Mouse (Mus musculus) stomach, postnatal 0 days (tissue): ENCODE data around the gene Ankrd23. TPM values are rescaled to one million over a fixed set of nuclear protein-coding genes. Genes with fewer than 3 reads are reported as not detected.

Experiments used
- ATAC-seq: fragments of 200-750 bp; cut with Nextera tagmentation; 2 replicates; pipeline ENCODE4 v1.8.0; 2017; ENCODE audit not compliant: low FRiP score, low TSS enrichment
- DNase-seq: peaks from one replicate; pipeline ENCODE4 v3.0.0-alpha.2; 2016; ENCODE audit warnings: low spot score
- H3K27ac ChIP-seq: fragments of 300-500 bp; sonication (generic); replicated peaks from 2 replicates; pipeline ENCODE4 v1.5.1; 2014; ENCODE audit warnings: mild to moderate bottlenecking, control low read depth
- H3K27me3 ChIP-seq: fragments of 300-500 bp; sonication (generic); 2 replicates; pipeline ENCODE4 v1.6.1; 2014; ENCODE audit warnings: low read length; ENCODE audit not compliant: control insufficient read depth, insufficient read depth
- H3K36me3 ChIP-seq: fragments of 300-500 bp; sonication (generic); 2 replicates; pipeline ENCODE4 v1.6.1; 2014; ENCODE audit warnings: low read length, mixed read lengths; ENCODE audit not compliant: control insufficient read depth, insufficient read depth
- H3K4me1 ChIP-seq: fragments of 300-500 bp; sonication (generic); replicated peaks from 2 replicates; pipeline ENCODE4 v1.6.1; 2014; ENCODE audit warnings: antibody characterized with exemption; ENCODE audit not compliant: control insufficient read depth, insufficient read depth
- H3K4me2 ChIP-seq: fragments of 300-500 bp; sonication (generic); replicated peaks from 2 replicates; pipeline ENCODE4 v1.6.1; 2014; ENCODE audit warnings: low read depth, mild to moderate bottlenecking, control low read depth, moderate library complexity
- H3K4me3 ChIP-seq: fragments of 300-500 bp; sonication (generic); 2 replicates; pipeline ENCODE4 v1.5.1; 2014; ENCODE audit warnings: low read depth, low read length, control low read depth
- H3K9ac ChIP-seq: fragments of 300-500 bp; sonication (generic); 2 replicates; pipeline ENCODE4 v1.6.1; 2014; ENCODE audit warnings: mild to moderate bottlenecking, low read length, control low read depth, mixed read lengths
- H3K9me3 ChIP-seq: fragments of 300-500 bp; sonication (generic); 2 replicates; pipeline ENCODE4 v1.6.1; 2016; ENCODE audit warnings: low read length; ENCODE audit not compliant: control insufficient read depth
- CTCF ChIP-seq: IDR thresholded peaks from 2 replicates; pipeline ENCODE4 v1.5.1; 2016; ENCODE audit warnings: antibody characterized with exemption, low read depth, mild to moderate bottlenecking, moderate library complexity
- EP300 ChIP-seq: optimal IDR thresholded peaks from 2 replicates; pipeline ENCODE3; 2016; ENCODE audit warnings: antibody characterized with exemption
- WGBS: fragments of 180-500 bp; shearing (Covaris S2); extraction: QIAGEN DNeasy Blood & Tissue Kit; methylation state at CpG from one replicate; pipeline ENCODE4 v1.1.7; 2014; 5-methylcytosine and 5-hydroxymethylcytosine counted together
- polyA plus RNA-seq: library from polyadenylated mRNA; unstranded; fragments of >200 nt; fragmentation: Nextera tagmentation; extraction: Ambion mirVana; gene quantifications from 2 replicates; pipeline ENCODE4 v1.2.1, GENCODE M21; 2015

The Ankrd23 gene
- polyA plus RNA-seq, 1 experiment from 2014 or later, result 6.1 TPM

DNA sequence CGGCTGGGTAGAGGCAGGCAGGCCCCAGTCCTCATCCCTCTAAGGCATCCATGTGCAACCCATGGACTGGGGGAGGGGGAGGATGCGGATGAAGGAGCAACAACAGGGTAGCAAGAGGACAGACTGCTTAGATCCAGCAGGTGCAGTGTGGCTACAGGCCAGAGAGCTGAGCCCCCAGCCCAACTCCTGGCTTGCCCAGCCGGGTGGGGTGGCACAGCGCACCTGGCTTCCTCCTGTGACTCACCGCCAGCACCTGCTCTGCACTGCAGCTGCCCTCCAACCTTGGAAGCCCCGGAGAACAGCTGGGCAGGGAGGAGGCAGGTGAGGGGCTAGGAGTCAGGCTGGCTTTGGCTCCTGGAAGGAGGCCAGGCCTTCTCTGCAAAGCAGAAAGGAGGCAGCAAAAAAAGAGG is 43.3 kb upstream of the Ankrd23 start:
- 20% methylated on average over 6 of the region's 6 CpGs for WGBS
- Histone ChIP-seq H3K27ac (peak overlapping the region; percentile 91), H3K4me2 (peak overlapping the region; percentile 45), H3K4me1 (peaks cover 19% of the 10 kb centered on the region), H3K9ac (peak overlapping the region; percentile 52), H3K36me3 (no peaks in the 10 kb centered on the region), H3K4me3 (peak overlapping the region; percentile 18; the same call in 1 of the 2 replicates), H3K27me3 (no peaks in the 10 kb centered on the region), H3K9me3 (no peaks in the 10 kb centered on the region)
- ATAC-seq, result peak; percentile 76
- peak; percentile 70 for DNase-seq
- TF ChIP-seq CTCF, result no peak

DNA sequence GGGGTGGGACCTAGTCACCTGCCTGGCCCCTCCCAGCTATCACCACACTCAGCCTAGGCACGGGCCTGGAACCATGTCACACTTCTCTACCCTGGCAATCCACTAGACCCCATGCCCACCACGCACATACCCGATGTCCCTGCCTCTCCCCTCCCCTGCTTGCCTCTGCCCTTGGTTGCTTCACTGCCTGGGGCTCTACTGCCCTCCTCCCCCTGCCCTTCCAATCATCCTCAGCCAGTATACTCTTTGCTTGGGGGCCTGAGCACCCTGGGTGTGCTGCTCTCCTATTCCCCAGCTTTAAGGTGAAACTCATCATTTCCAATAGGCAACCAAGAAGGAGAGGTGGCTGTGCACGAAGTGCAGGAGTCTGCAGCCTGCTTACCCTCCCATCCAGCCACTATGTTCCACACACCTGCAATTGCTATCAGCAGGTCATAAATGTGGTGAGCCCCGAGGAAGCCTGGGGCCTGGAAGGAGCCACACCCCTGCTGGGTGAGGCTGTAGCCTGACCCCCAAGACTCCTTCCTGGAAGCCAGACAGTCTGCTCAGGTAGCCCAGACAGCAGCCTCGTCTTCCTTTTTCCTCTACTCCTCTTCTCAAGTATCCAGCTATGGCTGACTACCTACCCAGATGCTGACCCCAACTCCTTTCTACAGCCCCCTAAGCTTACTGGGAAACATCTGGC is 40.5 kb upstream of the Ankrd23 start:
- DNase-seq (peak; percentile 69), ATAC-seq (0 out of 2 replicates have a peak, but pooled peaks have one; percentile 30)
- no peak overlapping the region for H3K9ac ChIP-seq
- no peak overlapping the region for H3K27ac ChIP-seq
- H3K27me3 ChIP-seq, result no peaks in the 10 kb centered on the region
- H3K4me2 ChIP-seq, result no peak overlapping the region
- no peak overlapping the region for H3K4me3 ChIP-seq
- peaks cover 28% of the 10 kb centered on the region for H3K4me1 ChIP-seq
- H3K36me3 ChIP-seq, result no peaks in the 10 kb centered on the region
- no peak for TF ChIP-seq CTCF
- TF ChIP-seq EP300, result no peak
- H3K9me3 ChIP-seq, result no peaks in the 10 kb centered on the region
- 65% methylated on average over 6 of the region's 6 CpGs for WGBS

DNA sequence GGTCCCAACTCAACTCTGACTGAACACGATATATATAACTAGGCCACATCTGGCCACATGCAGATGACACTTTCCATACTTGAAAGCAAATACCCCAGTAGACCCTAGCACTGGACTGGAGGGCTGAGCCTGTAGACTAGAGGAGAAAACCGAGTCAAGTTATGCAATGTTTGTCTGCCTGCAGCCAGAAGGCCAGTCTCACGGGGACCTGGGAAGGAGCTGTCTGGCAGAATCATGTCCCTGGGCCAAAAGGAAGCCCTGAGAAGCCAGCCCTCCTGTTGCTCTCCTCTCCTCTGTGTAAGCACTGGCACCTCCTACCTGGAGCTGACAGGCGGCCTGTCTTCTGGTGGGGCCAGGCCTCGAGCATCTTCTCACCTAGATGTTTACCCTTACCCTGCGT is 38.7 kb upstream of the Ankrd23 start:
- H3K4me1 ChIP-seq, result peaks cover 24% of the 10 kb centered on the region
- 53% methylated on average over 6 of the region's 6 CpGs for WGBS
- DNase-seq, result no peak

DNA sequence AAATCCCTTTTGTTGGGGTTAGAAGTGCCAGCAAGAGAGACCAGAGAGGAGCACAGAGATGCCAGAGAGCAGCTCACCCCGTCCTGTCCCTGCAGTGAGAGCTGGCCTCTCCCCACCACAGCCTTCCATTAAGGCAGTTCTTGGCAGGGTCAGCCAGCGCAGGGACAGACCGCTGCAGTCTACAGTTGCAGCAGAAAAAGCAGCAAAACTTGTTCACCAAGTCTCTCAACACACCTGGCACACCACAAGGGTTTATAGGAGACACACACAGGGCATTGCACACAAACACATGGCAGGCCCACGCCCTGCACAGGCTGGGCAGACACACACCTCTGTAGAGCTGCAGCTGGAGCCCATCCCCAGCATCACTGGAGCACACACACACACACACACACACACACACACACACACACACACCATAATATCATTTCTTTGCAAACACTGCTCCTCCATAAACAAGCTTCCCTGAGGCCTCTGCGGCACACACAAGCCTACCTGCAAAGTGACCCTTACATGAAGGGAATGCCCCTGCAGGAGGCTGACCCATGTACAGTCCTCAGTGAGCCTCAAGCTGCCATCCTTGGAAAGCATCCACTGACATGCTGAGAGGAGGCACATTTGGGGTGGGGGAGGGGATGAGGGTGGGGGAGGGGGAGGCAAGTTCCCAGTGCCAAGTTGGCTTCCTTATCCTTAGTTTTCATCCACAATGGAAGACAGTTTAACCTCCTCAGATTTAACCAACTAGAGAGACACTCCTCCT is 37.7 kb upstream of the Ankrd23 start:
- Histone ChIP-seq H3K27ac (peak overlapping the region; percentile 66), H3K4me2 (no peak overlapping the region), H3K9me3 (no peaks in the 10 kb centered on the region), H3K9ac (no peak overlapping the region), H3K27me3 (no peaks in the 10 kb centered on the region), H3K4me3 (no peak overlapping the region), H3K4me1 (peaks cover 20% of the 10 kb centered on the region), H3K36me3 (no peaks in the 10 kb centered on the region)
- peak; percentile 56 for ATAC-seq
- WGBS, result 41% methylated on average over 5 of the region's 5 CpGs
- TF ChIP-seq CTCF (no peak), EP300 (no peak)
- peak; percentile 61 for DNase-seq

More for the DNA sequence above, 38.7 kb upstream of the Ankrd23 start:
- Histone ChIP-seq H3K4me3 (no peak overlapping the region), H3K27ac (0 out of 2 replicates have a peak overlapping the region, but pooled peaks have one; percentile 18), H3K9ac (no peak overlapping the region), H3K4me2 (no peak overlapping the region), H3K27me3 (no peaks in the 10 kb centered on the region), H3K9me3 (no peaks in the 10 kb centered on the region), H3K36me3 (no peaks in the 10 kb centered on the region)
- TF ChIP-seq CTCF, result no peak
- TF ChIP-seq EP300, result no peak
- no peak for ATAC-seq

DNA sequence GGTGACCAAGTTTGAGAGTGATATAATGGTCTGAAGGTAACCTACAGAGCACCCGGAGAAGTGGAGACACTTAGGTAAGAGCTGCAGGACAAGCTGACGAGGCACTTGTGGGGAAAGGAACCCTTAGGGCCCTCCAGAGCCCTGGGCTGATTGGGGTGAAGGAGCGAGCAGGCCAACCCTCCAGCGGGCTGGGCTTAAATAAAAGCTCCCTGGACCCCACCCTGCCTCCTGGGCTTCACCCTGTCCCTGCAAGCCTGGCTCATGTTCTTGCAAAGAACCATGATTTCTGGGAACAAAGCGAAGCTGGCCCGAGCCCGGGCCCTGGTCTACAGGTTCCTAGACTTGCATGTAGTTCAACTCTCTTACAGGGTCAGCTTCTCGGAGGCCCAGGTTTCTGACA is 36.8 kb upstream of the Ankrd23 start:
- WGBS, result 41% methylated on average over 8 of the region's 8 CpGs
- Histone ChIP-seq H3K27me3 (no peaks in the 10 kb centered on the region), H3K4me1 (peaks cover 27% of the 10 kb centered on the region), H3K9ac (0 out of 2 replicates have a peak overlapping the region, but pooled peaks have one; percentile 31), H3K36me3 (no peaks in the 10 kb centered on the region), H3K4me3 (no peak overlapping the region), H3K4me2 (no peak overlapping the region), H3K9me3 (no peaks in the 10 kb centered on the region), H3K27ac (peak overlapping the region; percentile 66)
- DNase-seq (peak; percentile 33), ATAC-seq (no peak)
- TF ChIP-seq CTCF, result no peak
- no peak for TF ChIP-seq EP300

DNA sequence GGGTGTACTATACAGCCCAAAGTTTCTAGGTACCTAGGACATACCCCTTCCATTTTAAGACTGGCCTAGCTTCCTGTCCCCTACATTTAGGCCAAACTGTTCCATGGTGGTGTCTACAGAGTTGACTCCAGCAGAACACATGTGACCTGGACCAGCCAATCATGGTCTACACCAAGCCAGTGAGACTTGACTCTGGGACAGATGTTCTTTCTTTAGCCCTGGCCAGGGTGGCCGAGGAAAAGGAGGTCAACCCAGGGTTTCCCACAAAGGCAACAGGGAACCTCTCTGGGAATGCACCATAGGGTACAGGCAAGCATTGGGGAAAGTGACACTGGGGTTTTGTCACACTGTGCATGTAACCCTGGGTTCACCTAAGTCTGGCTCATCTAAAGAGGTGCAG is 36.0 kb upstream of the Ankrd23 start:
- Histone ChIP-seq H3K4me3 (no peak overlapping the region), H3K27ac (peak overlapping the region; percentile 66; the same call in 1 of the 2 replicates)

More for the DNA sequence above, 36.0 kb upstream of the Ankrd23 start:
- ATAC-seq, result no peak
- no peaks in the 10 kb centered on the region for H3K36me3 ChIP-seq
- no peak for DNase-seq
- WGBS, result 61% methylated on average over 1 of the region's 1 CpGs
- H3K4me2 ChIP-seq, result no peak overlapping the region
- H3K27me3 ChIP-seq, result no peaks in the 10 kb centered on the region
- no peaks in the 10 kb centered on the region for H3K9me3 ChIP-seq
- H3K4me1 ChIP-seq, result peaks cover 27% of the 10 kb centered on the region
- no peak overlapping the region for H3K9ac ChIP-seq
- TF ChIP-seq EP300 (no peak), CTCF (no peak)
